Mouse (Mus musculus): ENCODE results near the gene Ifit1.
A peak's percentile ranks its signal among the peaks of the same experiment; 100 is the strongest.

The Ifit1 gene

DNA sequence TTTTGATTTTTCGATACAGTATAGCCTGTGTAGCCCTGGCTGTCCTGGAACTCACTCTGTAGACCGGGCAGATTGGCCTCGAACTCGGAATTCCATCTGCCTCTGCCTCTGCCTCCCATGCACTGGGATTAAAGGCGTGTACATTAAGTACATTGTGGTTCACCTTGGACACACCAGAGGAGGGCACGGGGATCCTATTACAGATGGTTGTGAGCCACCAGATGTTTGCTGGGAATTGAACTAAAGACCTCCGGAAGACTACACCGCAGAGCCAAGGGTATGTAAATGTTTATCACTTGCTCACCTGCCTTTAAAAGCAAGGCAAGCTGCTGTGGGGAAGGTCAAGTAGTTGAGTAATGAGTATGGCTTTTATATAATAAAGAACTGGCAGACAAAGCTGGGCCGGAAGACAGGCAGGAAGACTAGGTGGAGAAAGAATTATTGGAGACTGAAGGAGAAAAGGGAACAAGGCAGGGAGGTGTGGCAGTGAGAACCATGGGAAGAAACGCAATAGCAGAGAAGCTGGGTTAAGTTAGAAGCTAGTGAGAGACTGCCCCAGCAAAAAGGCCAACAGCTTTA lies 14.6 kb downstream of the Ifit1 start:
- no peak for DNase-seq (ENCODE audit: low spot score in 2 of 2)

- DNase-seq (ENCODE audit: low spot score in 2 of 2) = no peak
Observed at GRCm38 (mm10) chr19:34656511-34657298, 16.0 kb downstream of the Ifit1 start.

- DNase-seq (ENCODE audit: low spot score in 2 of 2) = no peak
Observed at GRCm38 (mm10) chr19:34662067-34662507, 21.4 kb downstream of the Ifit1 start.

DNA sequence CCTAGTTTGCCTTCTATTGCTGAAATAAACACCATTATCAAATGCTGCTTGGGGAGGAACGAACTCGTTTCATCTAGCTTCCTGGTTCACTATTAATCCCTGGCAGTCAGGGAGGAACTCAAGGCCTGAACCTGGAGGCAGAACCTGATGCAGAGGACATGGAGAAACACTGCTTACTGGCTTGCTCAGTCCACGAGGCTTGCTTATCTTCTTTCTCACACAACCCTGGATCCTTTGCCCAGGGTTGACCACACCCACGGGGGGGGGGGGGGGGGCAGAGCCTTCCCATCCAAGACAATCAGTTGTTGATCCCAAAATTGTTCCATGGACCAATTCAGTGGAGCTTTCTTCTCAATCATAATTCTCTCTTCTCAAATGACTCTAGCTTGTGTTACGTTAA lies 22.1 kb downstream of the Ifit1 start:
- no peak for DNase-seq (ENCODE audit: low spot score in 2 of 2)

DNA sequence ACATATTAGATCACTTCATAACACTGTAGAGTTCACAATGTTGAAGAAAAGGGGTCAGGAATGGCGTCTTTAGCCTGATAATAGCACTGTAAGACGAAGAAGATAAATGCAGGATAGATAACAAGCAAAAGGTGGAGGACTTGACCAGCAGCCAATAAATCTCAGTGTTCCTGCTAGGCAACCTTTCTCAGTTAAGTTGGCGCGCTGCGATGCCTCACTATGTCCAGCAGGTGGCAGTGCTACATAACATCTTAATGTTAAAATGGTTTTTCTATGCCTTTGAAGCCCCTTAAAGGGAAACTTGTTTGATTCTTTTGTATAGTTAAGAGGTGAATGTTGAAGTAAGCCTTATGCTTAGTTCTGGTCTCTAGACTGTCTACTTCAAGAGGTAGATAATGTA lies 25.5 kb downstream of the Ifit1 start:
- peak in 1 of 2 experiments; percentile 58 for DNase-seq (ENCODE audit: low spot score in 2 of 2)

- DNase-seq (ENCODE audit: low spot score in 2 of 2) = no peak
Observed at GRCm38 (mm10) chr19:34673476-34673875, 32.8 kb downstream of the Ifit1 start.

DNA sequence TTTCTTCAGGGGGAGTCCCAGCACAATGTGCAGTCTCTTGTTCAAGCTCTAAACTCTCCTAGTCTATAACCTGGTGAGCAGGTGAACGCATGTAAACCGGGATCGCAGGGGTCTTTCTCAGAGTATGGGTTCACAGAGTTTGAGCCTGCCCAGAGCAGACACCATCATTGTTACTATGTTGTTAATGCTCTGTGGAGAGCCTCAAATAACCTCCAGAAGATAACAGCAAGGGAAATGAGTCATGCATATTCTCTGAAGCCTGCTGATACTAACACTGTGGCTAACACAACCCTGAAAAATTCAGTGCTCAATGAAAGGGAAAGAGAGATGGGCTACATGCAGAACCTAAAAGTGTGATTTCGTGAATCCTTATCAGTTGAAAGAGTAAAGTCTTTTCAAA lies 37.8 kb downstream of the Ifit1 start:
- no peak for DNase-seq (ENCODE audit: low spot score in 2 of 2)

GRCm38 (mm10) chr19:34684857-34685256 lies 44.2 kb downstream of the Ifit1 start:
- peak in 1 of 2 experiments; percentile 12 for DNase-seq (ENCODE audit: low spot score in 2 of 2)

- no peak for DNase-seq (ENCODE audit: low spot score in 2 of 2)
Observed at GRCm38 (mm10) chr19:34685530-34685929, 44.9 kb downstream of the Ifit1 start.

DNA sequence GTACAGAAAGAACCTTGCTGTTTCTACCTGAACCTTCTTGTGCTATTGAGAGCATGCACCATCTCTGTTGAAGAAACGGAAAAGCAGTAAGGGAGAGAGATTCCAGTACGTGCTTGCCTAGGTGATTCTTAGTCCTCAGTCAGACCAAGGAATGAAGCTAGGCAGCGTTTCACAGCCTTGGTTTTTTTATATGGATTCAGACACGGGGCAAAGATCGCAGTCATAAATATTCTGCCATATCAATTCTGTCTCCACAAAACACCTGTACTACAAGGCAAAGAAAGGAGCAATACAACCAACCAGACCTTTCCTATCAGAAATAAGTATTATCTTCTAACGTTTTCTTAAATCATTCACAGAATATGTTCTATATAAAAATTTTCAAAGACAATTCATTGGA lies 50.7 kb downstream of the Ifit1 start:
- DNase-seq (ENCODE audit: low spot score in 2 of 2) = no peak

GRCm38 (mm10) chr19:34696352-34696986 lies 55.8 kb downstream of the Ifit1 start:
- no peak for DNase-seq (ENCODE audit: low spot score in 2 of 2)

GRCm38 (mm10) chr19:34697461-34697860 lies 56.8 kb downstream of the Ifit1 start:
- DNase-seq (ENCODE audit: low spot score in 2 of 2) = no peak

DNA sequence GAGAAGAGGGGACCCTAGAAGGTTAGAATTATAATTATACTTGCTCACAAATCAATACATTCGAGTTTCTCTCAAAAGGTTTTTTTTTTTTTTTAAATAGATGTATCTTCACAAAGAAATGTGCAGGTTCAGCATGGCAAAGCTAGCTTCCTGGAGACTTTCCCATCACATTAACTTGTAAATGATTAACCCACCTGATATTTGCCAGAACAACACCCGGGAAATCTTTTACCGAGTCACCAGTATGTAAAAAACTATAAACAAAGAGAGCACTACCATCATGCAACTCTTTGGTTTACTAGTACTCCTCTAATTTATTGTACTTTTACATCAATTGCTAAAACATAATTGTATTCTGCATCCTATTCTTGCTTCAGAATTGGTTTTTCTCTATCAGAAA lies 57.8 kb downstream of the Ifit1 start:
- no peak for DNase-seq (ENCODE audit: low spot score in 2 of 2)

- no peak for DNase-seq (ENCODE audit: low spot score in 2 of 2)
Observed at GRCm38 (mm10) chr19:34698852-34699251, 58.2 kb downstream of the Ifit1 start.

DNA sequence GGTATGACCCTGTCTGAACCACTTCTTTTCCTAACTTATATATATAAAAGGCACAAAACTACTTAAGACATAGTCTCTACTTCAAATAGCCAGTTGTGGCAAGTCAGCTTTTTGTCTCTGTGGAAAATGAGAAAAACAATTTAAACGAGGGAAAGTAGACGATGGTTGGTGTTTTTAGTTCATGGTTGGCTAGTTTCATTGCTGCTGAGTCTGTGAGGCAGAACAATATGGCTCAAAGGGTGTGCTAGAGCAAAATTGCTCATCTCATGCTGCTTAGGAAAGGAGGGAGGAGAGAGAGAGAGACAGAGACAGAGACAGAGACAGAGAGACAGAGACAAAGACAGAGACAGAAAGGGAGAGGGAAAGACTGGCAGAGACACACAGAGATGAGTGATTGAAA lies 58.6 kb downstream of the Ifit1 start:
- DNase-seq (ENCODE audit: low spot score in 2 of 2) = no peak

Data from spleen, postnatal 14 days (tissue).